Mouse (Mus musculus) ES-E14 (cell line): Measurements from ENCODE around the gene Cfap58. TPM values are rescaled to one million over a fixed set of nuclear protein-coding genes. Genes with fewer than 3 reads are reported as not detected.

Experiments used
- DNase-seq: peaks from one replicate; pipeline ENCODE4 v3.0.0-alpha.2; 2013; ENCODE audit warnings: low read depth, low spot score
- H3K27ac ChIP-seq: 2 replicates; pipeline ENCODE4 v1.5.1; 2012; ENCODE audit warnings: low read depth, mild to moderate bottlenecking, low read length, moderate library complexity, mixed read lengths; ENCODE audit not compliant: poor library complexity, insufficient read depth, severe bottlenecking
- H3K36me3 ChIP-seq: 2 replicates; pipeline ENCODE4 v1.6.1; 2012; ENCODE audit warnings: mild to moderate bottlenecking, low read length, moderate library complexity, mixed read lengths; ENCODE audit not compliant: control insufficient read depth, poor library complexity, insufficient read depth, severe bottlenecking
- H3K4me1 ChIP-seq, 2 experiments: fragments of 150-350 bp in 1 of 2; sonication (generic) in 1 of 2; 2 replicates each; pipeline ENCODE4 v1.6.1; 2012; ENCODE audit warnings: low read length in 2 of 2, mild to moderate bottlenecking in 1 of 2, mixed read lengths in 1 of 2; ENCODE audit not compliant: control insufficient read depth in 2 of 2, insufficient read depth in 2 of 2, poor library complexity in 1 of 2
- H3K4me3 ChIP-seq, 2 experiments: fragments of 150-350 bp in 1 of 2; sonication (generic) in 1 of 2; 2 replicates each; pipeline ENCODE4 v1.5.1; 2012; ENCODE audit warnings: low read length in 2 of 2, low read depth in 1 of 2, mild to moderate bottlenecking in 1 of 2, mixed read lengths in 1 of 2; ENCODE audit not compliant: insufficient read depth in 1 of 2, poor library complexity in 1 of 2, severe bottlenecking in 1 of 2
- H3K9ac ChIP-seq: 2 replicates; pipeline ENCODE4 v1.6.1; 2012; ENCODE audit warnings: low read depth, mild to moderate bottlenecking, low read length, mixed read lengths; ENCODE audit not compliant: poor library complexity, insufficient read depth, severe bottlenecking
- H3K9me3 ChIP-seq: fragments of 150-350 bp; sonication (generic); 2 replicates; pipeline ENCODE4 v1.6.1; 2012; ENCODE audit warnings: low read depth, mild to moderate bottlenecking, low read length; ENCODE audit not compliant: control insufficient read depth, insufficient read depth
- CHD2 ChIP-seq: IDR thresholded peaks from 2 replicates; pipeline ENCODE4 v1.6.1; 2014; ENCODE audit warnings: mild to moderate bottlenecking, low read depth, low read length, inconsistent platforms
- HCFC1 ChIP-seq: IDR thresholded peaks from 2 replicates; pipeline ENCODE4 v1.6.1; 2012; ENCODE audit warnings: low read length, inconsistent platforms, borderline replicate concordance; ENCODE audit not compliant: insufficient read depth
- MAFK ChIP-seq: IDR thresholded peaks from 2 replicates; pipeline ENCODE4 v1.6.1; 2014; ENCODE audit warnings: mild to moderate bottlenecking, low read depth, low read length, inconsistent platforms; ENCODE audit not compliant: insufficient read depth
- ZC3H11A ChIP-seq: IDR thresholded peaks from 2 replicates; pipeline ENCODE4 v1.6.1; 2012; ENCODE audit warnings: low read depth, mild to moderate bottlenecking, inconsistent platforms, low read length, borderline replicate concordance
- ZNF384 ChIP-seq: IDR thresholded peaks from 2 replicates; pipeline ENCODE4 v1.6.1; 2012; ENCODE audit warnings: low read depth, low read length, inconsistent platforms
- in situ Hi-C, 2 experiments: fragments of 600-800 bp; cut with MboI; formaldehyde crosslinking; loops; one replicate each; pipeline ENCODE4 v1.15.1; 2025; ENCODE audit warnings: low sequenced_read_pairs in 2 of 2, inconsistent platforms in 1 of 2; ENCODE audit not compliant: unreplicated experiment in 2 of 2
- total RNA-seq: library from RNA; depleted of rRNA; stranded (reverse); fragments of 300-350 nt; gene quantifications from 2 replicates; pipeline ENCODE4 v1.2.3, GENCODE M21; 2012

Gene Cfap58
- total RNA-seq, 1 experiment, result not detected

GRCm38 (mm10) chr19:47934636-47935238 is 2.7 kb upstream of the Cfap58 start:
- Histone ChIP-seq H3K4me3 (peak overlapping the region in 1 of 2 experiments; percentile 18; a peak in 1 of 4 replicates), H3K4me1 (peaks cover 0 to 2% of the 10 kb centered on the region in 2 experiments; a peak in 1 of 4 replicates), H3K9me3 (no peaks in the 10 kb centered on the region), H3K27ac (peak overlapping the region; percentile 67; the same call in 1 of the 2 replicates), H3K36me3 (no peaks in the 10 kb centered on the region), H3K9ac (peak overlapping the region; percentile 34; the same call in 1 of the 2 replicates)
- in situ Hi-C loops, result no loop called here
- TF ChIP-seq CHD2 (no peak), HCFC1 (no peak), ZNF384 (no peak), MAFK (no peak), ZC3H11A (no peak)
- DNase-seq, result no peak

- peaks cover 0 to 2% of the 10 kb centered on the region in 2 experiments; a peak in 1 of 4 replicates for H3K4me1 ChIP-seq
- H3K27ac ChIP-seq, result no peak overlapping the region
- TF ChIP-seq HCFC1, result no peak
- no peak for TF ChIP-seq ZNF384
- no peak for TF ChIP-seq CHD2
- DNase-seq, result no peak
- H3K9me3 ChIP-seq, result no peaks in the 10 kb centered on the region
- in situ Hi-C loops, result no loop called here
- no peak overlapping the region for H3K4me3 ChIP-seq
- H3K9ac ChIP-seq, result no peak overlapping the region
- no peaks in the 10 kb centered on the region for H3K36me3 ChIP-seq
These were observed 1.9 kb upstream of the Cfap58 start for GRCm38 (mm10) chr19:47935530-47935929.

- Histone ChIP-seq H3K36me3 (no peaks in the 10 kb centered on the region), H3K27ac (no peak overlapping the region), H3K9me3 (no peaks in the 10 kb centered on the region), H3K4me1 (peaks cover 0 to 2% of the 10 kb centered on the region in 2 experiments; a peak in 1 of 4 replicates), H3K9ac (no peak overlapping the region), H3K4me3 (no peak overlapping the region)
- in situ Hi-C loops, result no loop called here
- DNase-seq, result no peak
- TF ChIP-seq CHD2 (no peak), ZC3H11A (no peak), HCFC1 (no peak), MAFK (no peak), ZNF384 (no peak)
These were observed 985 bp upstream of the Cfap58 start for GRCm38 (mm10) chr19:47936490-47936889.

- Histone ChIP-seq H3K4me1 (peaks cover 0 to 2% of the 10 kb centered on the region in 2 experiments; a peak in 1 of 4 replicates), H3K4me3 (no peak overlapping the region)
These were observed 537 bp upstream of the Cfap58 start for GRCm38 (mm10) chr19:47936938-47937337.

More at GRCm38 (mm10) chr19:47936938-47937337, 537 bp upstream of the Cfap58 start:
- no peak overlapping the region for H3K27ac ChIP-seq
- no peak for TF ChIP-seq HCFC1
- no peak for TF ChIP-seq ZC3H11A
- TF ChIP-seq MAFK, result no peak
- no peak for TF ChIP-seq ZNF384
- no peak for TF ChIP-seq CHD2
- no peaks in the 10 kb centered on the region for H3K9me3 ChIP-seq
- H3K9ac ChIP-seq, result no peak overlapping the region
- H3K36me3 ChIP-seq, result no peaks in the 10 kb centered on the region
- DNase-seq, result no peak
- in situ Hi-C loops, result no loop called here
